Mouse (Mus musculus) G1E (cell line): ENCODE data around the gene Gns. TPM values are rescaled to one million over a fixed set of nuclear protein-coding genes. Genes with fewer than 3 reads are reported as not detected.
"Not testable (repeated sequence)": the region's sequence is repeated elsewhere in the genome, so short reads cannot be mapped to it uniquely, and the experiment has no call there.

ENCODE experiments used
- ATAC-seq: 2 replicates; pipeline ENCODE4 v1.8.0; 2016; ENCODE audit warnings: mild to moderate bottlenecking; ENCODE audit not compliant: insufficient number of reproducible peaks, poor library complexity, low FRiP score, severe bottlenecking; ENCODE audit errors: extremely low read depth
- DNase-seq: peaks from one replicate; pipeline ENCODE4 v3.0.0; 2012; ENCODE audit warnings: low spot score
- H3K27me3 ChIP-seq: 2 replicates; pipeline ENCODE4 v1.6.1; 2012; ENCODE audit warnings: mild to moderate bottlenecking, low read length, inconsistent platforms; ENCODE audit not compliant: insufficient read depth
- H3K36me3 ChIP-seq: replicated peaks from 2 replicates; pipeline ENCODE3; 2012; ENCODE audit warnings: mild to moderate bottlenecking, inconsistent platforms
- H3K4me1 ChIP-seq: 2 replicates; pipeline ENCODE4 v1.6.1; 2012; ENCODE audit warnings: low read depth, low read length, inconsistent platforms, mixed read lengths; ENCODE audit not compliant: insufficient read depth
- H3K4me3 ChIP-seq: 2 replicates; pipeline ENCODE4 v1.5.1; 2012; ENCODE audit warnings: low read depth, mild to moderate bottlenecking, inconsistent platforms, low read length, moderate library complexity, mixed read lengths
- H3K9me3 ChIP-seq: replicated peaks from 2 replicates; pipeline ENCODE4 v1.6.1; 2012; ENCODE audit warnings: inconsistent platforms
- CTCF ChIP-seq: IDR thresholded peaks from 2 replicates; pipeline ENCODE4 v1.5.1; 2012; ENCODE audit warnings: low read depth, low read length, inconsistent platforms, mixed read lengths
- GATA1 ChIP-seq: IDR thresholded peaks from 2 replicates; pipeline ENCODE4 v1.6.1; 2012; ENCODE audit warnings: borderline replicate concordance, low read length, inconsistent platforms, mixed read lengths
- GATA2 ChIP-seq: IDR thresholded peaks from 2 replicates; pipeline ENCODE4 v1.6.1; 2012; ENCODE audit warnings: low read depth, low read length, inconsistent platforms, borderline replicate concordance
- POLR2AphosphoS5 ChIP-seq: IDR thresholded peaks from 2 replicates; pipeline ENCODE4 v1.6.1; 2012; ENCODE audit warnings: low read depth, low read length, inconsistent platforms; ENCODE audit not compliant: insufficient replicate concordance
- TAL1 ChIP-seq: conservative IDR thresholded peaks from 2 replicates; pipeline ENCODE4 v1.6.1; 2012; ENCODE audit warnings: low read depth, low read length, inconsistent platforms, mixed read lengths
- polyA plus RNA-seq: library from polyadenylated mRNA; stranded (reverse); fragments of >175 nt; gene quantifications from 2 replicates; pipeline ENCODE4 v1.2.3, GENCODE M21; 2012
- total RNA-seq, 2 experiments: library from RNA; stranded (forward) in 1 of 2; stranded (reverse) in 1 of 2; fragments of 200-1000 nt in 1 of 2; fragments of >200 nt in 1 of 2; fragmentation: Nextera tagmentation in 1 of 2; gene quantifications; 2 replicates each; pipeline ENCODE4 v1.2.3; 2014 to 2017

Gns gene
- total and polyA plus RNA-seq, 3 experiments = 33.4 to 138 (median 134) TPM

- no peaks in the 10 kb centered on the region for H3K9me3 ChIP-seq
- no peaks in the 10 kb centered on the region for H3K36me3 ChIP-seq
- no peak for DNase-seq
- H3K27me3 ChIP-seq = no peaks in the 10 kb centered on the region
- no peak for ATAC-seq
- no peak overlapping the region for H3K4me3 ChIP-seq
- TF ChIP-seq GATA1 = no peak
- TF ChIP-seq POLR2AphosphoS5 = no peak
- TF ChIP-seq TAL1 = no peak
- no peak for TF ChIP-seq GATA2
- TF ChIP-seq CTCF = no peak
- no peaks in the 10 kb centered on the region for H3K4me1 ChIP-seq
These were observed 35.3 kb upstream of the Gns start for GRCm38 (mm10) chr10:121329586-121329985.

GRCm38 (mm10) chr10:121330940-121331339 lies 34.0 kb upstream of the Gns start:
- ATAC-seq (peak; percentile 54; the same call in 1 of the 2 replicates), DNase-seq (peak; percentile 10)
- TF ChIP-seq CTCF (peak; percentile 79), GATA2 (no peak), POLR2AphosphoS5 (no peak)
- Histone ChIP-seq H3K4me3 (no peak overlapping the region), H3K4me1 (no peaks in the 10 kb centered on the region), H3K27me3 (no peaks in the 10 kb centered on the region), H3K9me3 (no peaks in the 10 kb centered on the region), H3K36me3 (no peaks in the 10 kb centered on the region)

GRCm38 (mm10) chr10:121334576-121334975 lies 30.3 kb upstream of the Gns start:
- Histone ChIP-seq H3K27me3 (no peaks in the 10 kb centered on the region), H3K9me3 (no peaks in the 10 kb centered on the region), H3K4me3 (no peak overlapping the region), H3K36me3 (no peaks in the 10 kb centered on the region), H3K4me1 (no peaks in the 10 kb centered on the region)
- DNase-seq (peak; percentile 17), ATAC-seq (peak; percentile 64)
- TF ChIP-seq GATA2 = no peak
- TF ChIP-seq CTCF = peak; percentile 94

GRCm38 (mm10) chr10:121336536-121336935 lies 28.4 kb upstream of the Gns start:
- ATAC-seq, H3K4me1 ChIP-seq, H3K4me3 ChIP-seq, H3K36me3 ChIP-seq, H3K9me3 ChIP-seq, DNase-seq, H3K27me3 ChIP-seq: not testable (repeated sequence)

- Histone ChIP-seq H3K4me3 (no peak overlapping the region), H3K27me3 (no peaks in the 10 kb centered on the region), H3K9me3 (no peaks in the 10 kb centered on the region), H3K36me3 (no peaks in the 10 kb centered on the region), H3K4me1 (no peaks in the 10 kb centered on the region)
- DNase-seq = no peak
- ATAC-seq = no peak
- no peak for TF ChIP-seq CTCF
- no peak for TF ChIP-seq GATA2
- no peak for TF ChIP-seq GATA1
- no peak for TF ChIP-seq POLR2AphosphoS5
- no peak for TF ChIP-seq TAL1
These were observed 23.9 kb upstream of the Gns start for GRCm38 (mm10) chr10:121340754-121341593.

GRCm38 (mm10) chr10:121342260-121342659 lies 22.6 kb upstream of the Gns start:
- ATAC-seq = no peak

GRCm38 (mm10) chr10:121343867-121344266 lies 21.0 kb upstream of the Gns start:
- Histone ChIP-seq H3K9me3 (no peaks in the 10 kb centered on the region), H3K4me1 (no peaks in the 10 kb centered on the region), H3K4me3 (no peak overlapping the region), H3K36me3 (no peaks in the 10 kb centered on the region), H3K27me3 (no peaks in the 10 kb centered on the region)
- no peak for TF ChIP-seq CTCF
- TF ChIP-seq TAL1 = no peak
- TF ChIP-seq POLR2AphosphoS5 = no peak
- TF ChIP-seq GATA2 = no peak
- no peak for TF ChIP-seq GATA1
- ATAC-seq = no peak
- no peak for DNase-seq

More at GRCm38 (mm10) chr10:121342260-121342659, 22.6 kb upstream of the Gns start:
- no peak overlapping the region for H3K4me3 ChIP-seq
- no peaks in the 10 kb centered on the region for H3K27me3 ChIP-seq
- no peaks in the 10 kb centered on the region for H3K4me1 ChIP-seq
- TF ChIP-seq TAL1 (no peak), POLR2AphosphoS5 (no peak), GATA1 (no peak), GATA2 (no peak), CTCF (no peak)
- no peak for DNase-seq
- H3K9me3 ChIP-seq = no peaks in the 10 kb centered on the region
- H3K36me3 ChIP-seq = no peaks in the 10 kb centered on the region
